Mouse (Mus musculus) frontal cortex, postnatal 25 days (tissue): ENCODE results near the gene Olfr32.
"Not testable (repeated sequence)": the region's sequence is repeated elsewhere in the genome, so short reads cannot be mapped to it uniquely, and the experiment has no call there.

Source experiments
- DNase-seq, 2 experiments: peaks; one replicate each; pipeline ENCODE4 v3.0.0; 2022; ENCODE audit warnings: low spot score in 2 of 2

Gene Olfr32

GRCm38 (mm10) chr2:90142196-90142595 is at the start of gene Olfr32:
TSS of gene Olfr32 (minus strand) at chr2:90142296.
- no peak for DNase-seq

- DNase-seq: not testable (repeated sequence)
These were observed 45.0 kb upstream of the Olfr32 start for GRCm38 (mm10) chr2:90187082-90187481.

GRCm38 (mm10) chr2:90186082-90186481 is 44.0 kb upstream of the Olfr32 start:
- not testable (repeated sequence) for DNase-seq

- DNase-seq: no peak
These were observed 11.8 kb upstream of the Olfr32 start for GRCm38 (mm10) chr2:90153916-90154315.

GRCm38 (mm10) chr2:90152991-90153390 is 10.9 kb upstream of the Olfr32 start, which contains the start of gene Olfr1270:
TSS of gene Olfr1270 (minus strand) at chr2:90153091.
- no peak for DNase-seq

- no peak for DNase-seq
These were observed 20.8 kb downstream of the Olfr32 start, which contains the start of gene Olfr1269 for GRCm38 (mm10) chr2:90121312-90121711. TSS of gene Olfr1269 (minus strand) at chr2:90121412.
